Mouse (Mus musculus) embryonic facial prominence, embryonic 11.5 days (tissue): Measurements from ENCODE around the gene Rbpj. TPM values are rescaled to one million over a fixed set of nuclear protein-coding genes. Genes with fewer than 3 reads are reported as not detected.

Experiments
- ATAC-seq: fragments of 200-750 bp; cut with Nextera tagmentation; replicated peaks from 2 replicates; pipeline ENCODE4 v1.8.0; 2017; ENCODE audit warnings: low read depth; ENCODE audit not compliant: insufficient number of reproducible peaks, low FRiP score, low TSS enrichment
- DNase-seq: peaks from one replicate; pipeline ENCODE4 v3.0.0-alpha.2; 2015; ENCODE audit warnings: low spot score
- H3K27ac ChIP-seq: fragments of 300-500 bp; sonication (generic); replicated peaks from 2 replicates; pipeline ENCODE4 v1.5.1; 2014; ENCODE audit warnings: mild to moderate bottlenecking, low read depth, low read length, control low read depth
- H3K27me3 ChIP-seq: fragments of 300-500 bp; sonication (generic); 2 replicates; pipeline ENCODE4 v1.6.1; 2014; ENCODE audit warnings: mild to moderate bottlenecking, low read length, moderate library complexity, mixed read lengths; ENCODE audit not compliant: control insufficient read depth, insufficient read depth
- H3K36me3 ChIP-seq: fragments of 300-500 bp; sonication (generic); replicated peaks from 2 replicates; pipeline ENCODE4 v1.6.1; 2014; ENCODE audit warnings: low read depth, mild to moderate bottlenecking, low read length, moderate library complexity, mixed read lengths; ENCODE audit not compliant: control insufficient read depth, insufficient read depth
- H3K4me1 ChIP-seq: fragments of 300-500 bp; sonication (generic); 2 replicates; pipeline ENCODE4 v1.6.1; 2014; ENCODE audit warnings: low read length, mixed read lengths; ENCODE audit not compliant: control insufficient read depth, insufficient read depth
- H3K4me2 ChIP-seq: fragments of 300-500 bp; sonication (generic); 2 replicates; pipeline ENCODE4 v1.6.1; 2014; ENCODE audit warnings: low read depth, mild to moderate bottlenecking, control low read depth, low read length, moderate library complexity
- H3K4me3 ChIP-seq: fragments of 300-500 bp; sonication (generic); 2 replicates; pipeline ENCODE4 v1.5.1; 2014; ENCODE audit warnings: low read depth, low read length, control low read depth
- H3K9ac ChIP-seq: fragments of 300-500 bp; sonication (generic); replicated peaks from 2 replicates; pipeline ENCODE4 v1.6.1; 2014; ENCODE audit warnings: mild to moderate bottlenecking, control low read depth, low read length
- H3K9me3 ChIP-seq: fragments of 300-500 bp; sonication (generic); replicated peaks from 2 replicates; pipeline ENCODE4 v1.6.1; 2016; ENCODE audit warnings: mild to moderate bottlenecking, low read length, inconsistent platforms, mixed read lengths; ENCODE audit not compliant: control insufficient read depth
- WGBS: fragments of 180-500 bp; shearing (Covaris S2); extraction: QIAGEN DNeasy Blood & Tissue Kit; methylation state at CpG from one replicate; pipeline ENCODE4 v1.1.7; 2014; 5-methylcytosine and 5-hydroxymethylcytosine counted together
- polyA plus RNA-seq: library from polyadenylated mRNA; unstranded; fragments of >200 nt; fragmentation: Nextera tagmentation; extraction: Ambion mirVana; gene quantifications from 2 replicates; pipeline ENCODE4 v1.2.1, GENCODE M21; 2014

The Rbpj gene
- polyA plus RNA-seq, 1 experiment from 2014 or later: 68.5 TPM

DNA sequence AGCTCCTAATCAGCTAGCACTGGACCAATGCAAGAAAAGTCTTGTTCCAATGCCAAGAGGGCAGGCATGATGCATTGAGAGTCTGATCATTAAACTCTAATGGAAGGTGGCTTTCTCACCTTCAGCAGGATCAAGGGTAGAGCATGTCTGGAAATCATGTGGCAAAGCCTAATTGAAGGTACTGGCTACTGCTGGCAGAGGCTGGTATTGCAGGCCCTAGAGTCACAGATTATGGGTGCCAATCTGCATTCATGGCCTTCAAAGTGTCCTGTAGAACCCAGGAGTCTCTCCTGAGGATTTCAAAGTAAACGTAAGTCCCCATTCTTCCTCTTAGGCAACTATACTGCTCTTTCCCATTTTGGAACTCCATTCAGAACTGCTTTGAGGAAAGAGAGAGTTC lies 226.7 kb downstream of the Rbpj start:
- WGBS: 96% methylated on average over 1 of the region's 1 CpGs
- Histone ChIP-seq H3K4me3 (no peak overlapping the region), H3K27me3 (no peaks in the 10 kb centered on the region), H3K36me3 (no peaks in the 10 kb centered on the region), H3K4me1 (no peaks in the 10 kb centered on the region), H3K9ac (no peak overlapping the region), H3K27ac (no peak overlapping the region), H3K9me3 (no peaks in the 10 kb centered on the region), H3K4me2 (no peak overlapping the region)
- DNase-seq (no peak), ATAC-seq (no peak)

DNA sequence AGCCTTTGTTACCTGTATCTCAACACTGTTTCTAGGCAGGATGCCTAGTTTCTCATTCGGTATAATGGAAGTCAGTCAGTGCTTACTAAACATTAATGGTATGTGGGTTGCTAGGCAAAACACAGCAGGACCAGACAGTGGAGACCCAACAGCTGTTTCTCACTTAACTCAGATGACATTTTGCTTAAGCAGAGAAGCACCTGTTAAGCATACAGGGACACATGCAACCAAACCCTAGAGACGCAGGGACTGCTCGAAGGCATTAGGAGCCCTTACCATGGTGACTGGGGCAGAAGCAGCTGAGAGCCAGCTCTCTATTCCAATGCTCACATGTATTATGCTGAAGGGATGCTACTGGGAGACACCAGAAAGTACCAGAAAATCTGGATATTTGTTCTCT lies 230.7 kb downstream of the Rbpj start:
- Histone ChIP-seq H3K9ac (no peak overlapping the region), H3K4me2 (no peak overlapping the region), H3K9me3 (no peaks in the 10 kb centered on the region), H3K4me3 (no peak overlapping the region), H3K27me3 (no peaks in the 10 kb centered on the region), H3K4me1 (no peaks in the 10 kb centered on the region), H3K27ac (no peak overlapping the region), H3K36me3 (no peaks in the 10 kb centered on the region)
- DNase-seq (no peak), ATAC-seq (no peak)
- 78% methylated on average over 3 of the region's 3 CpGs for WGBS

DNA sequence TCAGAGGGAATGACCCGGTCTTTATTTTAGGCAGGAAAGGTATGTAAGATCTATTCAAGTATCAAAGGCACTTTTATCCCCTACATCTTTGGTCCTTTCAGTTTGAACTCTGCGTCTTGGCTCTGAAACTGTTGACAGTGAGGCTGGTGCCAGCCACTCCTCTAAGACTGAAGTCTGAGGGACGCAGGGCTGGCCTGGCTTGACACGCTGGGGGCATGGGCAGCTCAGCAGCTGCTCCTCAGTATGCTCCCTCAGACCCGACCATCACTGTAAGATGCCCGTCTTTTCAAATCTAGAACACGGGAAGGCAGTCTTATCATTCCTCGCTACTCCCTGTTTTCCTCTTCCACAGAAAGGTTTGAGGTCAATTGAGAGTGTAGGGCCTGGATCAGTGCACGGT lies 231.8 kb downstream of the Rbpj start:
- Histone ChIP-seq H3K4me3 (no peak overlapping the region), H3K27me3 (no peaks in the 10 kb centered on the region), H3K27ac (no peak overlapping the region), H3K4me2 (no peak overlapping the region), H3K9me3 (no peaks in the 10 kb centered on the region), H3K9ac (no peak overlapping the region), H3K36me3 (no peaks in the 10 kb centered on the region), H3K4me1 (no peaks in the 10 kb centered on the region)
- DNase-seq (no peak), ATAC-seq (no peak)
- WGBS: 77% methylated on average over 9 of the region's 9 CpGs

DNA sequence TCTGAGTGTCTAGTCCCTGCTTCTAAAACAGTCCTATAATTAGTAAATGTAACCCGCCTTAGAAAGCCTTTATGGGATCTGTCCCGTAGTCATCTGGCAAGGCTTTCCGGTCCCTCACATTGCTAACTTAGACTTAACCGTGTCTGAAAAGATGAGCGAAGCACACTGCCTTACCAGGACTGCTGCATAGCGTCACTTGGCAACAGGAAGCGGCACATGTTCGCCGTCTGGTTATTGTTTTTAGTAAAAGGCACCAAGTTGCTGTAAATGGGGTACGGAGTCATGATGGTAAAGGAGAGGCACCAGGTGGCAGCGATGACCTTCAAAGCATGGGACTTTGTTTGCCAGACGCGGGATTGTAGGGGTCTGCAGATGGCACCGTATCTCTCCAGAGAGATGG lies 236.7 kb downstream of the Rbpj start:
- Histone ChIP-seq H3K9me3 (no peaks in the 10 kb centered on the region), H3K4me1 (no peaks in the 10 kb centered on the region), H3K27me3 (no peaks in the 10 kb centered on the region), H3K36me3 (no peaks in the 10 kb centered on the region), H3K4me2 (no peak overlapping the region), H3K9ac (no peak overlapping the region), H3K4me3 (no peak overlapping the region), H3K27ac (no peak overlapping the region)
- ATAC-seq: no peak
- WGBS: 89% methylated on average over 14 of the region's 14 CpGs
- DNase-seq: no peak

Other genes with a start within 250 kb of the Rbpj start
- gene Smim20, start 199.1 kb upstream of the Rbpj start, polyA plus RNA-seq: 55.3 and 57.9 TPM in 2 replicates
- gene Cckar, start 241.6 kb downstream of the Rbpj start, polyA plus RNA-seq: 0.59 and 0.68 TPM in 2 replicates